Mouse (Mus musculus) small intestine, adult 2 months (tissue): ENCODE data around the gene Tmie.

Experiments used
- CTCF ChIP-seq: fragments of 200-500 bp; IDR thresholded peaks from 2 replicates; pipeline ENCODE4 v1.5.1; 2012; ENCODE audit warnings: low read depth, mild to moderate bottlenecking, control low read depth, inconsistent platforms, low read length, moderate library complexity, mixed read lengths; ENCODE audit not compliant: insufficient replicate concordance, insufficient read length; ENCODE audit errors: extremely low read depth
- POLR2A ChIP-seq: fragments of 200-500 bp; IDR thresholded peaks from 2 replicates; pipeline ENCODE4 v1.6.1; 2012; ENCODE audit warnings: low read depth, mild to moderate bottlenecking, control low read depth, inconsistent platforms, low read length, moderate library complexity

- TF ChIP-seq POLR2A (no peak), CTCF (peak; percentile 35; the same call in 1 of the 2 replicates)
Observed at GRCm38 (mm10) chr9:110857781-110858472, 22.0 kb downstream of the Tmie start, which contains the start of gene Prss50.
